Mouse (Mus musculus): ENCODE data around the gene Gm20388. TPM values are rescaled to one million over a fixed set of nuclear protein-coding genes. Genes with fewer than 3 reads are reported as not detected.

The Gm20388 gene
- polyA plus RNA-seq, 1 experiment = 28.1 TPM

DNA sequence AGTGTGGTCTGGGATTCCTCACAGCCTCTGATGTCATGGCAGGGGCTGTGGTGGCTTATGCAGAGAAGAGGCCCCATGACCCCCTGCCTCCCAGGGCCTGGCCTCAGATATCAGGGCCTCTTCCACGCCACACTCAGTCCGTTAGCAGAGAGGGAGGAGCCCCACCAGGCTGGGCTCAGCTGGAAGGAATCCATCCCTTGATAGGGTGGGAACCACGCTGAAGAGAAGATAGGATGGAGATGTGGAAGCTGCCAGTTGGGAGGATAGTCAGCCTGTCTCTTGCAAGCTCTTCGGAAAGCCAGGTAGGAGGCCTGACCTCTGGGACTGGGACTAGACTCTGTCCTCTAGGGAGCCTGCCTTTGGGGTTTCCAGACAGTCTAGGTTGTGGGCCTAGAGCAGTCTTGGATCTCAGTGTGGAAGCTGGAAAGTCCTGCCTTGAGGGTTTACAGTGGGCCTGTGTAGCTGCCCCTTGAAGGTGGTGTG is 587.7 kb downstream of the Gm20388 start:
- H3K36me3 ChIP-seq (ENCODE audit: control insufficient read depth, insufficient read depth, low read length, poor library complexity, severe bottlenecking) = no peaks in the 10 kb centered on the region
- no peak overlapping the region for H3K9ac ChIP-seq (ENCODE audit: low read depth, poor library complexity, severe bottlenecking)
- no peaks in the 10 kb centered on the region for H3K27me3 ChIP-seq (ENCODE audit: control insufficient read depth, insufficient read depth, low read length, poor library complexity, severe bottlenecking)
- no peak overlapping the region for H3K27ac ChIP-seq (ENCODE audit: insufficient read depth, low read length)
- H3K4me1 ChIP-seq (ENCODE audit: control insufficient read depth, insufficient read depth, low read length) = peaks cover 11% of the 10 kb centered on the region
- no peaks in the 10 kb centered on the region for H3K9me3 ChIP-seq (replicated peaks; ENCODE audit: control insufficient read depth, insufficient read depth, low read length, poor library complexity, severe bottlenecking)
- H3K4me3 ChIP-seq (ENCODE audit: low read depth, low read length) = no peak overlapping the region
- TF ChIP-seq CTCF (IDR thresholded peaks at IDR 0.05; ENCODE audit: low read depth, low read length) (no peak), POLR2A (IDR thresholded peaks at IDR 0.05; ENCODE audit: insufficient read depth, low read length) (no peak), EP300 (IDR thresholded peaks at IDR 0.05; ENCODE audit: insufficient read depth, low read depth, low read length) (no peak)

DNA sequence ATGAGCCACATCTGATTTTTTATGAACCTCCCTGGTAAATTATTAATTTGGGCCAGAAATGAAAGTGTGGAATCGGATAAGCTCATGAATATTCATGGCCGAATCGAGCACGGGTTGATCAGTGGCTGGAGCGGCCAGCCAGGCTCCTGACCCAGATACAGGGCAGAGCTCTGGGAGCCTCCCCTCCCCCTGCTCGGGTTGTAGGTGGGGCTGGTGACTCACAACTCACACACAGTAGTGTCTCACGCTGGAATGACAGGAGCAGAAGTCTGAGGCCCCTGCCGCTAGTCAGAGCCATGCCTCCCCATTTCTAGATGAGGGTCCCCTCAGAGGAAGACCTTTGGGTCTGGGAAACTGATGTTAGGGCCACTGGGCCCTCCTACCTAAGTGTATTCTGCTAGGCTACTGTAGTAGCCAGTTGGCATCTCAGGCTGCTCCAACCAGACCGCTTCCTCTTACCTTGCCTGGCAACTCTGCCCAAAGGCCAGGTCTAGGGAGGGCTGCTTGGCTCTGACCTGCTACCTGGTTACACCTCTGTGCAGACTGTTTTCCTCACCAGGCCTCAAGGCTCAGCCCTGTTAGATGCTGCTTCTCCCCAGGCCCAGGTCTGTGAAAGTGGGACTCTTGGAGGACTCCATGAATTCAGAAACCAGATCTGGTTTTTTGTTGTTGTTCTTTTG is 588.4 kb downstream of the Gm20388 start:
- Histone ChIP-seq H3K4me3 (ENCODE audit: low read depth, low read length) (no peak overlapping the region), H3K27ac (ENCODE audit: insufficient read depth, low read length) (no peak overlapping the region), H3K9me3 (replicated peaks; ENCODE audit: control insufficient read depth, insufficient read depth, low read length, poor library complexity, severe bottlenecking) (no peaks in the 10 kb centered on the region), H3K9ac (ENCODE audit: low read depth, poor library complexity, severe bottlenecking) (no peak overlapping the region), H3K36me3 (ENCODE audit: control insufficient read depth, insufficient read depth, low read length, poor library complexity, severe bottlenecking) (no peaks in the 10 kb centered on the region), H3K27me3 (ENCODE audit: control insufficient read depth, insufficient read depth, low read length, poor library complexity, severe bottlenecking) (no peaks in the 10 kb centered on the region), H3K4me1 (ENCODE audit: control insufficient read depth, insufficient read depth, low read length) (peaks cover 11% of the 10 kb centered on the region)
- TF ChIP-seq CTCF (IDR thresholded peaks at IDR 0.05; ENCODE audit: low read depth, low read length) (no peak), POLR2A (IDR thresholded peaks at IDR 0.05; ENCODE audit: insufficient read depth, low read length) (no peak), EP300 (IDR thresholded peaks at IDR 0.05; ENCODE audit: insufficient read depth, low read depth, low read length) (no peak)

DNA sequence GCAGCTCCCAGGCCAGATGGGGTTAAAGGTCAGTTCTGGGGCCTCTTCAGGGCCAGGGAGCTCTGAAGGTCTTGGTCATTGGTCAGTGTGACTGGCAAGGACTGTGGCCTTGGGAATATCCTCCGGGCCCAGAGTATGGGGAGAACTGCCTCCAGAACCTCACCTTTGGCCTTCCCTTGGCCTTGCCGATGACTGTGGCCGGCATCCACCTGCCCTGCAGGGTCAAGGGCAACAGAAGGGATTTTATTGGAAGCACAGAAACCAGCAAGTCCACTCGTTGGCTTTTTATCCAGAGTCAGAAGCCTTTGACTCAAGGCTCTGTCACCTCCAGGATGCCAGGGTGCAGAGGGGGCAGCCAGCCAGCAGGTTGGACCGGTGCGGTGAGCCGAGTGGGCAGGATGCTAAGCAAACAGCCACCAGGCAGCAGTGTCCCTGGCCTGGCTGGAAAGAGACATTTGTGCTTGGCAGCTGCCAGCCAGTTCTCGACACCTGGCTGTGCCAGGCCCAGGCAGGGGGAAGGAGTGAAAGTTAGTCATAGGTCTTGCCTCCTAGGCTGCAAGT is 590.1 kb downstream of the Gm20388 start:
- Histone ChIP-seq H3K4me1 (ENCODE audit: control insufficient read depth, insufficient read depth, low read length) (peaks cover 11% of the 10 kb centered on the region), H3K36me3 (ENCODE audit: control insufficient read depth, insufficient read depth, low read length, poor library complexity, severe bottlenecking) (no peaks in the 10 kb centered on the region), H3K4me3 (ENCODE audit: low read depth, low read length) (no peak overlapping the region), H3K9ac (ENCODE audit: low read depth, poor library complexity, severe bottlenecking) (no peak overlapping the region), H3K27me3 (ENCODE audit: control insufficient read depth, insufficient read depth, low read length, poor library complexity, severe bottlenecking) (no peaks in the 10 kb centered on the region), H3K9me3 (replicated peaks; ENCODE audit: control insufficient read depth, insufficient read depth, low read length, poor library complexity, severe bottlenecking) (no peaks in the 10 kb centered on the region), H3K27ac (ENCODE audit: insufficient read depth, low read length) (no peak overlapping the region)
- TF ChIP-seq POLR2A (IDR thresholded peaks at IDR 0.05; ENCODE audit: insufficient read depth, low read length) (no peak), CTCF (IDR thresholded peaks at IDR 0.05; ENCODE audit: low read depth, low read length) (no peak), EP300 (IDR thresholded peaks at IDR 0.05; ENCODE audit: insufficient read depth, low read depth, low read length) (no peak)

GRCm38 (mm10) chr8:120501426-120501825 is 590.8 kb downstream of the Gm20388 start:
- H3K4me3 ChIP-seq (ENCODE audit: low read depth, low read length) = no peak overlapping the region
- TF ChIP-seq EP300 (IDR thresholded peaks at IDR 0.05; ENCODE audit: insufficient read depth, low read depth, low read length) (no peak), CTCF (IDR thresholded peaks at IDR 0.05; ENCODE audit: low read depth, low read length) (no peak), POLR2A (IDR thresholded peaks at IDR 0.05; ENCODE audit: insufficient read depth, low read length) (no peak)
- H3K4me1 ChIP-seq (ENCODE audit: control insufficient read depth, insufficient read depth, low read length) = peaks cover 11% of the 10 kb centered on the region
- H3K36me3 ChIP-seq (ENCODE audit: control insufficient read depth, insufficient read depth, low read length, poor library complexity, severe bottlenecking) = no peaks in the 10 kb centered on the region
- no peaks in the 10 kb centered on the region for H3K9me3 ChIP-seq (replicated peaks; ENCODE audit: control insufficient read depth, insufficient read depth, low read length, poor library complexity, severe bottlenecking)
- no peak overlapping the region for H3K9ac ChIP-seq (ENCODE audit: low read depth, poor library complexity, severe bottlenecking)
- no peaks in the 10 kb centered on the region for H3K27me3 ChIP-seq (ENCODE audit: control insufficient read depth, insufficient read depth, low read length, poor library complexity, severe bottlenecking)
- H3K27ac ChIP-seq (ENCODE audit: insufficient read depth, low read length) = no peak overlapping the region

DNA sequence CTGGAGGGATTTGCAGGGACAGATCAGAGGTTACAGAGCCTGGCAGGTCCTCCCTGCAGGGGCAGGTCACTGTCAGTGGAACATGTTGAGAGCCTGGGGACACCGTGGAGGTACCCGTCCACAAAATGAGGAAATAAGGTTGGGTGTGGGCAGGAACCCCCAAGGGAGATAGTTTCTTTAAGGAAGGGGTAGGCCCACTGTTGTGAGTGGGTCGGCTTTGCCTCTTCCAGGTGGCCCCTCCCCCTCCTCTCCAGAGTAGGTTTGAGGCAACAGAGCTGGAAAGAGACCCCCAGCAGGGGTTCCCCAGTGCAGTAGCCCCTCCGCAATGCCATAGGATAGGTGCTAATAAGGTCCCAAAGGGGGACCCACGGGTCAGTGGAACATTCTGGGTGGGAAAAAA is 591.8 kb downstream of the Gm20388 start:
- no peaks in the 10 kb centered on the region for H3K9me3 ChIP-seq (replicated peaks; ENCODE audit: control insufficient read depth, insufficient read depth, low read length, poor library complexity, severe bottlenecking)
- TF ChIP-seq POLR2A (IDR thresholded peaks at IDR 0.05; ENCODE audit: insufficient read depth, low read length) (no peak), EP300 (IDR thresholded peaks at IDR 0.05; ENCODE audit: insufficient read depth, low read depth, low read length) (no peak), CTCF (IDR thresholded peaks at IDR 0.05; ENCODE audit: low read depth, low read length) (no peak)
- H3K36me3 ChIP-seq (ENCODE audit: control insufficient read depth, insufficient read depth, low read length, poor library complexity, severe bottlenecking) = no peaks in the 10 kb centered on the region
- H3K4me3 ChIP-seq (ENCODE audit: low read depth, low read length) = no peak overlapping the region
- no peak overlapping the region for H3K27ac ChIP-seq (ENCODE audit: insufficient read depth, low read length)
- peaks cover 11% of the 10 kb centered on the region for H3K4me1 ChIP-seq (ENCODE audit: control insufficient read depth, insufficient read depth, low read length)
- no peak overlapping the region for H3K9ac ChIP-seq (ENCODE audit: low read depth, poor library complexity, severe bottlenecking)
- no peaks in the 10 kb centered on the region for H3K27me3 ChIP-seq (ENCODE audit: control insufficient read depth, insufficient read depth, low read length, poor library complexity, severe bottlenecking)

Measured in ES-Bruce4 (cell line).